Mouse (Mus musculus) cortical plate, adult 2 months (tissue): ENCODE data around the gene Gm21969.

Experiments
- CTCF ChIP-seq: fragments of 200-500 bp; IDR thresholded peaks from 2 replicates; pipeline ENCODE4 v1.5.1; 2011; ENCODE audit warnings: mild to moderate bottlenecking, control low read depth, low read length; ENCODE audit not compliant: insufficient read depth; ENCODE audit errors: extremely low read depth
- POLR2A ChIP-seq: fragments of 200-500 bp; IDR thresholded peaks from 2 replicates; pipeline ENCODE4 v1.6.1; 2011; ENCODE audit warnings: mild to moderate bottlenecking, low read length, control low read depth; ENCODE audit not compliant: insufficient read depth; ENCODE audit errors: extremely low read depth

DNA sequence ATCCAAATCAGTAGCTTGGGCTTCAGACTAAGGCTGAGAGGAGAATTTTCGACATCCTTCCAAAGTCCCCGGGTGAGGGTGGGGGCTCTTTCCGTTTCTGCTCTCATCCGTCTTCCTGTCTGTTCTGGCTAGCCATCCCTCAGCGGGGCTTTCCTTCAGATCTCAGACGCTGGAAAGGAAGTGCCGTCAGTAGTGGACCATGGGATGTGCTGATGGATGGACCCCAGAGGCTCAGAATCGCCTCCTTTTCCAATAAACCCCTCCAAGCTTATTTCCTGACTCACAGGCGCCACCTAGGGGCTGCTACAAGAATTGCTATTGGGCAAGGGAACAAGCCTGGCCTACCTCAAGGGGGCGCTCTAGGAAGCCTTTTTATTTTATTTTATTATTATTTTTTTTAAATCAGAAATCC lies 8.6 kb downstream of the Gm21969 start:
- peak; percentile 96 for TF ChIP-seq CTCF
- no peak for TF ChIP-seq POLR2A
